Mouse (Mus musculus) spleen, postnatal 4 days (tissue): Measurements from ENCODE around the gene Calm1.
"Not testable (repeated sequence)": the region's sequence is repeated elsewhere in the genome, so short reads cannot be mapped to it uniquely, and the experiment has no call there.

Source experiments
- DNase-seq, 2 experiments: peaks; one replicate each; pipeline ENCODE4 v3.0.0; 2022; ENCODE audit warnings: low spot score in 2 of 2

The Calm1 gene

DNA sequence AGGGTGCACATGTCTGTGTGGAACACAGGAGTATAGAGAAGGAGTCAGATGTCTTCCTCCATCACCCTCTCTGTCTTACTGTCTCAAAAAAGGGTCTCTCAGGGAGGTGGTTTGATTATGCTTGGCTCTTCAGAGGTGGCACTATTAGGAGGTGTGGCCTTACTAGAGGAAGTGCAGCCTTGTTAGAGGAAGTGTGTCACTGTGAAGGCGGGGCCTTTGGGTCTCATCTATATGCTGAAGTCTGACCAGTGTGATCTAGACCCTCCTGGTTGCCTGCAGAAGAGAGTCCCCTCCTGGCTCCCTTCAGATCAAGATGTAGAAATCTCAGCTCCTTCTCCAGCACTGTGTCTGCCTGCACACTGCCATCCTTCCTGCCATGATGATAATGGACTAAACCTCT is 5.1 kb upstream of the Calm1 start:
- DNase-seq, result no peak

DNA sequence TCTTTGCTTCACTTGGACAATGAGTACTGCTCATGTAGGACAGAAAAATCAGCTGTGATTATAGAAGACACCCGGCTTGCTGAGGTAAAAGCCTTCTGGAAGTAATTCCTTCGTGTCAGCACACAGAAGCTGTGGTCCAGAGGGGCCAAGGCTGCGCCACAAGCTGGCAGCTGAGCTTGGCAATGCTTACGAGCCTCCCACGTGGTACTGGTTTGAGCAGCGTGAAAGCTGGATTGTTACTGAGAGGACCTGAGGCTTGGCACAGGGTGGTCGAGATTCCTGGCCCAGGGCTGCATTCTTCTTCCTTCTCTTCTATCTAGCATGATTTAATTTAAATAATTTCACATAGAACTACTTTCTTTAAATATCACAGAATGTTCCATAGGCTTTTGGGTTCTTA is 2.4 kb upstream of the Calm1 start:
- DNase-seq, result no peak

DNA sequence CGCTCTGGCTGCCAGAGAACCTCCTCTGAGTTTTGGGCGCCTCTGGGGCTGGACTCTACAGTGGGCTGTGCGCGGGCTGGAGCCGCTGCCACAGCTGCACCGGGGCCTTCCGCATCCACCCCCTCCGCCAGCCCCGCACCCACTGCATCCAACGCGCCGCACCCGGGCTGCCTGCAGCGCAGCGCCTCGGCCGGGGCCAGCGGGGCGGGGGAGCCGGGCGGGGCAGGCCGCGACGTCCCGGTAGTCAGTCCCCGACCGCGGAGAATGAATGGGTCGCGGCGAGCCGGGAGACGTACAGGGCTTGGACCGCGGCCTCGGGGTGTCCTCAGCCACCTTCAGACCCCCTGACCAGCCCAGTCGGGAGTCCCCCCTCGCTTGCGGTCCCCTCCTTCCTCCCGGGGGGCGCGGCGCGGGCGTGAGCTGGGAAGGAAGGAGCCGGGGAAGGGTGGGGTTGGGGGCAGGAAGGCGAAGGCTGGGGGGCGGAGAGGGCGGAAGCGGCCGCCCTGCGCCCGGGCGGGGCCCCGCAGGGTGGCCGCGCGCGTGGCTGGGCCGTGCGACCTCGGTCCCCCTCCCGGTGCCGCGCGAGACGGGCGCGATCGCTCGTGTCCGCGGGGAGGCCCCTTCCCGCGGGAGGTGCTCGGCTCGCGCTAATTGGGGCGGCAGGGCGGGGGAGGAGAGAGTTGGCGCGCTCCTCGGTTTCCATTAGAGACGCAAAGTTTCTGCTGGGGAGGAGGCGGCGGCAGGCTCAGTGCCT is 833 bp downstream of the Calm1 start:
- DNase-seq, result peak; percentile 70 to 88

DNA sequence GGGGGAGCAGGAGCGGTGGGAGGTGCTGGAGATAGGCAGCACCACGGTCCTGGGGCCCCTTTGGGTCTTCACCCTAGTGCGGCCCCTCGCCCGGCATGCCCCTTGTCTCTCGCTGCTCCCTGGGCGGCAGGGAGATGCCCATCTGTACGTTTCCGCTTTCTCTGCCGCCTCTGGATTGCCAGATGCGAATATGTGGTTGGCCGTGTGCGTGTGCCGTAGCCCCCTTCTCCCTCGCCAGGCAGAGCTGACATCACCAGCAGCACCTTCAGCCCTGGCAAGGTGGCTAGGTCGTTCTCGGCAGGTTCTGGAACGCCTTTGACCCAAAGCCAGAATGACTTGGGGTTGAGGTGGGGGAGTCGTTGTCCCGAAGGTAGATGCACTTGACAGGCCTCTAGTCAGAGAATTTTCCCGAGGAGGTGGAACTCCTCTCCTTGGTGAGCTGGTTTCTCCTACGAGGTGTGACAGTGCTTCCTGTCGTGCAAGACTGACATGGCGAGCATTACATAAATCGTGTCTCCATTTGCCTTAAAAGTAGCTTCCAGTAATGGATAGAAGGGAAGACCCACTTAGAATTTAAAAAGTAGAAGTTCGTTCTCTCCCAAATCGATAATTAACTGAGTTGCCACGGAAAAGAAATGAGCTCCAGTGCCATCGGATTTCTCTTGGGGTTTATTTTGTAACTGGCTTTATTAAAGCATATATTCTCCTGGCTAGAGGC is 1.6 kb downstream of the Calm1 start:
- peak in 1 of 2 experiments; percentile 84 for DNase-seq

DNA sequence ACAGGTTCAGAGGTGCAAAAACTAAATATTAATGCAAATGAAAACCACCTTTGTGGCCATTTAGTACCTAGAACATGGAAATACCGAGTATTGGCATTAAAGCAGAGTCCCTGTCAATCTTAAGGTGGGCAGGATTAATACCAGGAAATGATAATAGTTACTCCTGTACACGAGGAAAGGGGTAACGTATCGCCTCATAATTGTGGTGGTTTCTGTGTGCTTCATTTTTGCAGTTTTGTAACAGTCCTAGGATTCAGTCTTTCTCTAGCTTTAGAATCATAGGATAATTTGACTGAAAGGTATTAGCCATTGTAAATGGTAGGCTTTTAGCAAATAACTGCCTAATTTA is 2.1 kb downstream of the Calm1 start:
- DNase-seq, result no peak

DNA sequence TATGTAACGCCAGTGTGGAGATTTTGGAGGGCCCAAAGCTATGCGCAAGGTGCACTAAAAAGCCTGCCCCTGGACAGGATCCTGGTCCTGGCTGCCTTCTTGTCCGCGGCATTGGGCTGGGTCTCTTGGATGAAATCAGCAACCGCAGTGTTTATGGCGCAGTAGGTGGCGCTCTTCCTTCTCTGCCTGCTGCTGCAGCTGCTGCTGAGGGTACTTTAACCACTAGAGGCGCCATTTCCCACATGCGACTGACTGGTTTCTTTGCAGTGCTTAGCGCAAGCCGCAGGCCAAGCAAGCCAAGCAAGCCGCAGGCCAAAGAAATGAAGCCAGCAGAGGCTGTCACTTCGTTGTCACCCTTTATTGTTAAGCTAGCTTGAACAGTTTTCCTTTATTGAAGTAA is 2.6 kb downstream of the Calm1 start:
- peak; percentile 92 to 97 for DNase-seq

DNA sequence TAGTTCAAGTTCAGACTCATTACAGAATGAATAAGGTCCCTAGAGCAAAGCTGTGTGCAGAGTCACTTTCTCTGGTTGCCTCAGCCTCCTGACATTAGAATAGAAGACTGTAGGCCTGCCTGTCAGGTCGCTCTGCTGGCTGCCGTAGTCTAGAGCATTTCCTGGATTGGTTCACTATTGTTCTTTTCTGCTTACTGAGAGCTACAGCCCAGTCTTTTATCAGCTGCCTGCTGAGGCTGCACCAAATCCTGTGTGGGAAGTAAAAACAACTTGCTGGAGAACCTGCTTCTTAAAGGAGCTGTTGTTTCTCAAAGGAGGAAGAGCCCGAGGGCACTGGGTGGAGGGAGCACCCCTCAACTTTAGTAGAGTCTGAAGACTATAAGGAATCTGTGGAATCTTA is 4.5 kb downstream of the Calm1 start:
- DNase-seq, result no peak

DNA sequence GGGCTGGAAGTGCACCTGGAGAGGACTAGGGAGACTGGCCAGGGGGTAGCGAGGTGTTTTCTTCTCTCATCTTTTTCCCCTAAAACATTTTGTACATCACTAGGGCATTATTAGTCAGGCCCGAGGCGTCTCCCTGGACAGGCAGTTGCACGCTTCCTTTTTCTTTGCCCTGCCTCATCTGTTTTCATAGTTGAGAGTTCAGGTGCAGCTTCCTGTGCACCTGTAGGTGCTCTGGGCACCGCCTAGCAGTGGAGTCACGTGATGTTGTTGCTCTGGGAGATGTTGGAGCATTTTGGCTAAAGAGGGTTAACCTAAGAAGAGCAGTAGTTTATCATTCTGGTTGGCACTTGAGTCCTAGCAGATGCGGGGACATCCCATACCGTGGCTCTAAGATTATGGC is 5.9 kb downstream of the Calm1 start:
- DNase-seq, result no peak

DNA sequence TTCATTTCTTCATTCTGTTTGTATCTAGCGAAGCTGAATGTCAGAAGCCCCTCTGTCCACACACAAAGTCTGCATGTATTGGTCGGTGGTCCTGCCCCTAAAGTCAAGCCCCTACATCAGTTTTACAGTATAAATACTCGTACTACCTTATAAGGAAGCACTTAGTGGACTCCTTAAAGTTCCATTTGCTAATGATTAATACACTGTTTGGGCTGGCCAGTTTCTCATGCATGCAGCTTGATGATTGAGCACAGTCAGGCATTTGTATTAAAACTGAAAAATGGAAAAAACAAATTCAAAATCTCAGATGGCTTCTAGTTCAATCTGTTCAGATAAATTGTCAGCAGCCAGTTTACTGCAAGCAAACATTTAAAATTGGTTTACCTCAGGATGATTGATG is 7.3 kb downstream of the Calm1 start:
- DNase-seq, result no peak

DNA sequence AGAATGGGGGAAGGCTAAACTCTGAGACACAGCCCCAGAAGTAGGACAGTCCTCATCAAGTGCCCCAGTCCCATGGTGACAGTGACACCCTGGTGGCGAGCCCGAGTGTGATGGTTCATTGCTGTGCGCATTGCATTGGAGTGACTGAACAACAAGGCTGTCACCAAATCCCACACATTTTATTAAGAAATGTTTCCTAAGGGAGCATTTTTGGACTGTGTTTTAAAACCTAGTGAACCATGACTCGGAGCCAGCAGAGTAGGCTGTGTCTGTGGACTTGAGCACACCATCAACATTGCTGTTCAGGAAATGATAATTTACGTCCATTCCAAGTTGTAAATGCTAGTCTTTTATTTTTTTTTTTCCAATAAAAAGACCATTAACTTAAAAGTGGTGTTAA is 7.7 kb downstream of the Calm1 start:
- DNase-seq, result no peak

DNA sequence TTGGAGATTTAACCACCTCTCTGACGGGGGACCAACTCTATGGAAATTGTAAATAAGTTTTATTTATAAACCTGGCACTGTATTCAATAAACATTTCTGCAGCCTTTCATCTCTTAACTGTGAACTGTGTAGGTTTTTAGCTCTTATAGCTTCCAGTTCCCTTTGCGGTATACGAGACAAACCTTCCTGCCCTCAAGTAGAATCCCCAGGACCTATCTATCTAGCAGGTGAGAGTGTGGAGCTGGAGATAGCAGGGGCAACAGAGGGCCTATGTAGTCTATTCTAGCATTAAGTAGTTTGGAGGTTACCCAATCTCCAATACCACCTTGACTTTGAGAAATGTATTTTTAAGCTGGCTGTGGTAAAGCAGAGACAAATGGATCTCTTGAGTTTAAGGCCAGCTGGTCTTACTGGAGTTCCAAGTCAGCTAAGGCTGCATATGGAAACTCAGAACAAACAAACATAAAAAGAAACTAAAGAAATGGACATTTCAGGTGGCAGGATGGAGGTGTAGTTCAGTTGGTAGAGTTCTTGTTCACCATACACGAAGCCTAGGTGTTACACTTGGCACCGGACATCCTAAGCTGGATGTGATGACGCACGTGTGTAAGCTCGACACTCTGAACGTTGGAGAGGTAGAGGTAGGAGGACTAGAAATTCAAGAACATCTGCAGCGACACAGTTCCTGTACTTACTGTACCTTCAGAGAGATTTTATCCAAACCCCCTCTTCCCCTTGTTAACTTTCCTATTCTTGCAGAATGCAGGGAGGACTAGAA is 10.7 kb downstream of the Calm1 start:
- no peak for DNase-seq

DNA sequence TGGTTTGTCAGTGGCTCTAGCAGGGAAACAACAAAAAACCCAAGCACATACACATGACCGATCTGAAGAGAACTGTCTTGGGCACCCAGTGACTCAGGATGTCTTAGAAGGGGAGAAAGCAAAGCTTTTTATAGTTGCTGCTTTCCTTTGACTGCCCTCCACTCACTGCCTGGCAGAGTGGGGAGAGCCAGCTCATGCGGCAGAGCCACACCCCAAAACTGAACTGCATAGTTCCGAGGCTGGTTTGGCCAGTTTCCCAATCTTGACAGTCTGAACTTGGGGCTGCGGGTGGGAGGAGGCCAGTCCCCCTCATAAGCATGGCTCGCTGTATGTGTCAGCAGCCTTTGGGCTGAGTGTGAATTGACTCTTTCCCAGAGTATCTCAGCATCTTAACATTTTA is 11.7 kb downstream of the Calm1 start:
- peak in 1 of 2 experiments; percentile 37 for DNase-seq

DNA sequence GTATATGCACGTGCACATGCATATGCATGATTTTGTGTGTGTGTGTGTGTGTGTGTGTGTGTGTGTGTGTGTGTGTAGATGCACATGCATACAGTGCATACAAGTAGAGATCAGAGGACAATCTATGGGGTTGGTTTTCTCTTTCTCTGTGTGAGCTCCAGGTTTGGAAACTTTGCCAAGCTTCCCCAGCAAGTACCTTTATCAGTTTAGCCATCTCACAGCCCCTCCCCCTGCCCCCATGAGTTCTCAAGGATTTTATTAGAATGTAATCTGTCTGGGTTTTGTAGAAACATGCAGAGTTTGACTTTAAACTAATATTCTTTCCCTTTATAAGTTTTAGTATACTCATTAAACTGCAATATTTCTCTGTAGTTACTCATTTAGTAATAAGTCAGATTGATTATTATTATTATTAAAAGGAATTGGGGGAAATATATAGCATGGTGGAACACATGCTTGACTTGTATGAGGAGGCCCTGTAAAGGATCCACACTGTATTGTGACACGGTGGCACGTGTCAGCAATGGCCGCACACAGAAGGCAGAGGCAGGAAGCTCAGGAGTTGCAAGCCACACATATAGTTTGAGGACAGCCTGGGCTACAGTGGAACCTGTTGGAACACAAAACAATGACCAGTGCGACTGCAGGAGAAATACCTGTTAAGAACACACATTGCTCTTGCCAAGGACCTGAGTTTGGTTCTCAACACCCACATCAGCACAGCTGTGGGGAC is 12.4 kb downstream of the Calm1 start:
- DNase-seq, result no peak

DNA sequence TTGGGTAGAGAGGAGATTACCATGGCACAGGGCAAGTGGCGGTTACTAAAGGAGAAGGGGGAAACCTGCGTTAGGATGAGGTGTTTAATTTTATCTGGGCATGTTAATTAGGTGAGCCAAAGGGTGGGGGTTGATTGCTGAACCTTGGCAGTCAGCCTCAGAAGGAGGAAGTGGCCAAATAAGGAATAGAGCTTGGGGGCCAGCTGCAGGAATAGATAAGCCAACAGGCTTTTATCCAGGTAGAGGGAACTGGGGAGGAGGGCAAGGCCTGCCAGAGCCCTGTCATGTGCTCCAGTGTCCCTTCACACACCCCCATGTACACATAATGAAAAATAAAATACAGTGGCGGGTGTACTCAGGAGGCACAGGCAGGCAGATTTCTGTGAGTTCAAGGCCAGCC is 13.2 kb downstream of the Calm1 start:
- DNase-seq, result peak in 1 of 2 experiments; percentile 34

DNA sequence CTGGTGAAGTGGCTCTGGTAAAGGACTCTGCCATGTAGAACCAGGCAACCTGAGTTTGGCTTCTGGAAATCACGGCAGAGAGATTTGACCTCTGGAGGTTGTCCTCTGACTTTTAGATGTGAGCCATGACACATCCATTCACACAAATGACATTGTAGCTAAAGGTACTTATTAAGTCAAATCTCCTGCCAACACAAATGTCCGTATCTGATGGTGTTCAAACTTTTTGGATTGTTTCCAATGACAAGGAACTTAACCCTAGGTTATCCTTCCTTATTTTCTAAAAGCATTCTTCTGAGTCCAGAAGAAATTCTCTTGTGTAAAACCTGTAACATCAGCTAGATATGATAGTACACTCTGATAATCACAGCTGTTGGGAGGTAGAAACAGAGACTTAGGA is 13.9 kb downstream of the Calm1 start:
- DNase-seq, result no peak

DNA sequence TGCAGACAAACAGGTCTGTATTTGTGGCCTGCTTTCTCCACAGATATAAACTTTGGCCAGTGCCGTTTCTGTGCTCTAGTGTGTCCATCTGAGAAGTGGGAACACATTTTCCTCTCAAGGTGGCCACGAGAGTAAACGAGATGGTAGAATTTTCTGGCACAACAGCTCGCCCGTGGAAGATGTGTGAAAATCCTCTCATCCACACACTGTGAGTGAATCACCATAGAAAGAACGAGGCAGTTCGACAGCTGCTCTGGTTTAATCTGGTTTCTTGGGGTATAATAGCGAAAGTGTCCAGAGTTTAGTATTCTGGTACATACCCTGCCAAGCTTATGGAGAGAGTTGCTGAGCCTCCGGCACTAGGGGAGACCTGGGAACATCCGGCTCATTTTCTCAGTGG is 14.9 kb downstream of the Calm1 start:
- DNase-seq, result no peak

DNA sequence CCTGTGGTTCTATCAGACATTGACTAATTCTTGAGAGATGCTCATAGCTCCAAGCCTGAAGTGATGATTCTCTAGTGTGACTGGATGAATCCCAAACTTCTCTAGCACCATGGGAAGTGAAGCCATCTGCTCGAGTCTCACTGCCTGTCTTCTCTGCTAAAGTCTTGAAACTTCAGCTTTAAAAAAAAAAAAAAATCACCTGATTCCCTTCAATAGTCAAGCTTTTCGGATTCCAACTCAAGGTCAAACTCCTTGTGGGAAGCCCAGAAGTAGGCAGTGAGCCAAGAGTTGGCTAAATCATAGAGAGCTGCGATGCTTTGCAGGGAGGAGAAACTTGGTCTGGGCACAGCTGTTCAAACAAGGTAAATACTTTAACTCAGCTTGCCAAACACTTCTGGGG is 15.5 kb downstream of the Calm1 start:
- DNase-seq, result no peak

DNA sequence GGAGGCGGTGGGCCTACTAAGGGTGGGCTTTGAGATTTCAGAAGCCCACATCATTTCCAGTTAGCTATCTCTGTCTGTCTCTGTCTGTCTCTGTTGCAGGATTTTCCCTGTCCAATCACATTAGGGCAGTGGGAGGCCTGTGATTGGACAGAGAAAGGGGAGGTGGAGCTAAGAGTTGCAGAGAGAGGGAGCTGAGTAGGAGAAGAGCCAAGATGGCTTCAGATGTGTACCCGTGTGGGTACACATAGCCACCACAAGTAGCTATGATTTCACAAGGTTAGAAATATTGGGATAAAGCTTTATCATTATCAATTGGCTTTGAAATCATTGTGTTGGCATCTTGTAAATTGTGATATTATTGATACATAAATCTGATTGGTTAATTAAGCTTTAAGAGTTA is 17.9 kb downstream of the Calm1 start:
- not testable (repeated sequence) for DNase-seq

DNA sequence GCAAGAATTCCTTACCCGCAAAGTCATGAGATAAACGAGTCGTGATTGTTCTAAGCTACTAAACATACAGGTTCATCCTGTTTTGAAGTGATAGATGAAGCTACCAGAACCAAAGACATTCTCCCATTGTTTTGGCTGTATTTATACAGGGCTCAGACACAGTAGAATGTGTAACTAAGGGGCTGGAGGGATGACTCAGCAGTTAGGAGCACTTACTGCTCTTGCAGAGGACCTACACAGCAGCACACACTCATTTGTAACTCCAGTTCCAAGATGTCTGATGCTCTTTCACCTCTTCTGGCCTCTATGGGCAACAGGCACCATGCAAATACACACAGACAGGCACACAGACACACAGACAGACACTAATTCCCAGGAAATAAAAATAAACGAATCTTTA is 20.8 kb downstream of the Calm1 start:
- no peak for DNase-seq

DNA sequence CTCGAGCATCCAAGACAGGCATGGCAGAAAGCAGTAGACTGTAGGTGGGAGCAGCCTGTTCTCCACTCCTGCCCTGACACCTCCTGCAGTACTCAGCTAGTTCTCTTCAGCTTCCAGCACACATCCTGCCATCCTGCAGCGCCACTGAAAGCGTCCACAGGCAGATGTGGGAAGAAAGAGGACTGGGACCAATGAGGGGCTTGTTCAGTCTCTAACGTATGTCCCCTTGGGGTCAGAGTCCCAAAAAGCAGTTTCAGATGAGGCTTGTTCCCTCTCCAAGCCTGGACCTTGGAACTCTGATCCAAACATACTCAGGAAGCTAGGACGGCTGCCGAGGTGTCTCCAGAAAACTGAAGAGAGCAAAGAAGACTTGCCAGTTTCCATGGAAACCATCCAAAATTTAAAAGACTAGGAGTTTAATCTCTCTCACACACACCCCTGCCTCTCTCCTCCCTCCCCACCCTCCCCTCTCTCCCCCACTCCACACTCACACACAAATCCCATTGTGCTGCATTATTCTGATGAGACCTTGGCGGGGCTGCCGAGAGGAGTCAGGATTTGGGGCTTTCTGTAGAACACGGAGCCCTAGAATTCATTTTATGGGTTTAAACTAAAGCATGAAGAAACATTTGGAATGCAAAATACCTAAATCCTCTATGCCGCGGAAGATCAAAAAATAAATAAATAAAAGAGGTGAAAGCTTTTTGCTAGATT is 22.5 kb downstream of the Calm1 start:
- no peak for DNase-seq

DNA sequence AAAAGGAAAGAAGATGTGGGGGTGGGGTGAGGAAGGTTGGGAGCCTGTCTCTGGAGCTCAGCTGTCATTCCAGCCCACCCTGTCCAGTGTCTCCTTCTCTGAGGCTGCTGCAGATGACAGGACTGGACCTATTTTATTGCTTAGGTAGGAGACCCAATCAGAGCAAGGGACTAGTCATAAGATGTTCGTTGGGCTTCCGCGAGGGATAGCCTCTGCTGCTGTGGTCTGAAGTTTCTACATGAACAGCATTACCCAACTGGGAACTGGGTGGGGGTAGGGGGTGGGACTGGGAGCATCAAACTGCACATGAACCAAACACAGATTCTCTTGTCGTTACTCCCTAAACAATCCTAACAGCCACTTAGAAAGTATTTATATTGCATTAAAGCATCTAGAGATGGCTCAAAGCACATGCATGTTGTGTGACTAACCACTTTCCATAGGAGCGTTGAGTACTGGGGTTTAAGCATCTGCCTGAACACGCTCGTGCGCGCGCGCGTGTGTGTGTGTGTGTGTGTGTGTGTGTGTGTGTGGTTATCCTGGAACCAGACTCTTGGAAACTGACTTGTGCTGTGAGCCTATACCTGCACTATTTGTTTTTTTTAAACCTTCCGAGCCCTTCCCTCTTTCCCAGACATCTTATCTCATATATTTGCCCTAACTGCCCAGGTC is 23.2 kb downstream of the Calm1 start:
- no peak for DNase-seq
